Mouse (Mus musculus) liver, embryonic 14.5 days (tissue): ENCODE results near the gene Fbxl17.

Experiments used
- CTCF ChIP-seq: IDR thresholded peaks from 2 replicates; pipeline ENCODE4 v1.5.1; 2016; ENCODE audit warnings: antibody characterized with exemption, low read depth, control low read depth
- EP300 ChIP-seq: IDR thresholded peaks from 2 replicates; pipeline ENCODE4 v1.6.1; 2016; ENCODE audit warnings: antibody characterized with exemption, low read depth

DNA sequence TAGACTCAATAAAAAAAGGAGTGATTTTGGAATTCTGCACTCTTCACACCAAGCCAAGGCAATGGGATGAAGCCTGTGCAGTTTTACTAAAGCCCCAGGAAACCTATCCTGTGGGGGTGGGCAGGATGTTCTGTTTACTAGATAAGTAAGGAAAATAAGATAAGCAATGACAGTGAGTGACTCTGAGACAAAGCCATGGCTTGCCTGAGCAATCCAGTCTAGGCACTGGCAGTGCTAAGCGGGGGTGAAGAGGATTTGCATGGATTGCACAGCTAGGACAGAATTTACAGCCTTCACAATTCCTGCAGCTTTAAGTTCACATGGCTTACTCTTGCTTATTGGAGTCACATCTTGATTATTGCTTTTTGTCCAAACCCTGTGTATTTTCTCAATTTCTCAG, 335.5 kb downstream of the Fbxl17 start:
- no peak for TF ChIP-seq EP300
- no peak for TF ChIP-seq CTCF
